Mouse (Mus musculus) layer of hippocampus, adult 11-12 months (tissue): ENCODE measurements around the gene Itga2b.
"Not testable (repeated sequence)": the region's sequence is repeated elsewhere in the genome, so short reads cannot be mapped to it uniquely, and the experiment has no call there.

Experiments
- DNase-seq: peaks from one replicate; pipeline ENCODE4 v3.0.0; 2022; ENCODE audit warnings: low spot score

The Itga2b gene

GRCm38 (mm10) chr11:102411061-102411460, 58.9 kb downstream of the Itga2b start:
- no peak for DNase-seq

- not testable (repeated sequence) for DNase-seq
Observed at GRCm38 (mm10) chr11:102410345-102410744, 59.6 kb downstream of the Itga2b start.

GRCm38 (mm10) chr11:102409795-102410330, 60.1 kb downstream of the Itga2b start:
- DNase-seq = no peak

GRCm38 (mm10) chr11:102408888-102409794, 60.8 kb downstream of the Itga2b start:
- no peak for DNase-seq

- DNase-seq = peak; percentile 98
Observed at GRCm38 (mm10) chr11:102408344-102408876, 61.5 kb downstream of the Itga2b start.

GRCm38 (mm10) chr11:102407834-102408215, 62.1 kb downstream of the Itga2b start, which contains the start of gene Slc25a39:
Gene Slc25a39 (minus strand): TSS chr11:102407946.
- DNase-seq = no peak

- DNase-seq = peak; percentile 86
Observed at GRCm38 (mm10) chr11:102406900-102407833, 62.8 kb downstream of the Itga2b start.

- DNase-seq = no peak
Observed at GRCm38 (mm10) chr11:102406401-102406800, 63.5 kb downstream of the Itga2b start.

GRCm38 (mm10) chr11:102405544-102406285, 64.2 kb downstream of the Itga2b start:
- no peak for DNase-seq

- DNase-seq = no peak
Observed at GRCm38 (mm10) chr11:102404161-102405010, 65.5 kb downstream of the Itga2b start.

- no peak for DNase-seq
Observed at GRCm38 (mm10) chr11:102403657-102404056, 66.3 kb downstream of the Itga2b start.
